Mouse (Mus musculus) hindbrain, embryonic 11.5 days (tissue): ENCODE data around the gene Ing3. TPM values are rescaled to one million over a fixed set of nuclear protein-coding genes. Genes with fewer than 3 reads are reported as not detected.

Source experiments
- ATAC-seq: fragments of 200-750 bp; cut with Nextera tagmentation; 2 replicates; pipeline ENCODE4 v1.8.0; 2017; ENCODE audit warnings: mild to moderate bottlenecking, moderate TSS enrichment, moderate library complexity; ENCODE audit not compliant: low FRiP score
- DNase-seq: peaks from one replicate; pipeline ENCODE4 v3.0.0-alpha.2; 2015; ENCODE audit warnings: low spot score
- H3K27ac ChIP-seq: fragments of 300-500 bp; sonication (generic); 2 replicates; pipeline ENCODE4 v1.5.1; 2014; ENCODE audit warnings: mild to moderate bottlenecking, low read depth, low read length
- H3K27me3 ChIP-seq: fragments of 300-500 bp; sonication (generic); 2 replicates; pipeline ENCODE4 v1.6.1; 2014; ENCODE audit warnings: mild to moderate bottlenecking, low read length, moderate library complexity, mixed read lengths; ENCODE audit not compliant: control insufficient read depth, insufficient read depth
- H3K36me3 ChIP-seq: fragments of 300-500 bp; sonication (generic); 2 replicates; pipeline ENCODE4 v1.6.1; 2014; ENCODE audit warnings: mild to moderate bottlenecking, low read length, moderate library complexity, mixed read lengths; ENCODE audit not compliant: control insufficient read depth, insufficient read depth
- H3K4me1 ChIP-seq: fragments of 300-500 bp; sonication (generic); replicated peaks from 2 replicates; pipeline ENCODE4 v1.6.1; 2014; ENCODE audit warnings: low read length, mixed read lengths; ENCODE audit not compliant: control insufficient read depth, insufficient read depth
- H3K4me2 ChIP-seq: fragments of 300-500 bp; sonication (generic); replicated peaks from 2 replicates; pipeline ENCODE4 v1.6.1; 2014; ENCODE audit warnings: mild to moderate bottlenecking, low read depth, low read length
- H3K4me3 ChIP-seq: fragments of 300-500 bp; sonication (generic); 2 replicates; pipeline ENCODE4 v1.5.1; 2014; ENCODE audit warnings: low read depth, low read length
- H3K9ac ChIP-seq: fragments of 300-500 bp; sonication (generic); 2 replicates; pipeline ENCODE4 v1.6.1; 2014; ENCODE audit warnings: low read depth, low read length
- H3K9me3 ChIP-seq: fragments of 300-500 bp; sonication (generic); 2 replicates; pipeline ENCODE4 v1.6.1; 2016; ENCODE audit warnings: low read length; ENCODE audit not compliant: control insufficient read depth
- WGBS: fragments of 180-500 bp; shearing (Covaris S2); extraction: QIAGEN DNeasy Blood & Tissue Kit; methylation state at CpG from one replicate; pipeline ENCODE4 v1.1.7; 2014; 5-methylcytosine and 5-hydroxymethylcytosine counted together
- polyA plus RNA-seq: library from polyadenylated mRNA; unstranded; fragments of >200 nt; fragmentation: Nextera tagmentation; extraction: Ambion mirVana; gene quantifications from 2 replicates; pipeline ENCODE4 v1.2.1, GENCODE M21; 2014

Gene Ing3
- polyA plus RNA-seq, 1 experiment from 2014 or later = 52.0 TPM

DNA sequence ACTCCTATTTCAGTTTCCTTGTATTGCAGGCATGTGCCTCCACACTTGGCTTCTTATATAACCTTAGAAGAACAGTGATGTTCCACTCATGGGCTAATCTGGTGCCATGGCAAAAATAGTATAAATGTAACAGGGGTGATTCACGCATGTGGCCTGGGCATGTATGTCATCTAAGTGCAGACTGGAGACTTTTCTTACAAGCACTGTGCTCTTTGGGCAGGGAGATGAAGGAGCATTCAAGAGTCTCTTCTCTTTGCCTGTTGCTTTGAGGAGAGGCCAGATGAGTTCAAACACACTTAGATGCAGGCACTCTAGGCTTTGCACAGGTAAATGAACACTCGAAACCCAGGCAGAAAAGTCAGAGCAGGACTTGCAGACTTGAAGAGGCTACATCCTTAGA lies 74.8 kb downstream of the Ing3 start:
- no peak overlapping the region for H3K4me2 ChIP-seq
- H3K9me3 ChIP-seq = no peaks in the 10 kb centered on the region
- H3K36me3 ChIP-seq = no peaks in the 10 kb centered on the region
- no peak for DNase-seq
- no peak overlapping the region for H3K9ac ChIP-seq
- no peak overlapping the region for H3K4me3 ChIP-seq
- H3K27ac ChIP-seq = no peak overlapping the region
- ATAC-seq = no peak
- WGBS = 89% methylated on average over 2 of the region's 2 CpGs
- H3K27me3 ChIP-seq = no peaks in the 10 kb centered on the region
- H3K4me1 ChIP-seq = no peaks in the 10 kb centered on the region

Other genes starting within 250 kb of the Ing3 start
- gene Tspan12, start 97.1 kb upstream of the Ing3 start, polyA plus RNA-seq = 64.0 and 70.5 TPM in 2 replicates
- gene Cped1, start 36.3 kb downstream of the Ing3 start, polyA plus RNA-seq = 15.6 and 22.5 TPM in 2 replicates